Mouse (Mus musculus) heart, embryonic 11.5 days (tissue): Measurements from ENCODE around the gene Gp1ba. TPM values are rescaled to one million over a fixed set of nuclear protein-coding genes. Genes with fewer than 3 reads are reported as not detected.

Experiments
- ATAC-seq: fragments of 200-750 bp; cut with Nextera tagmentation; replicated peaks from 2 replicates; pipeline ENCODE4 v1.8.0; 2017; ENCODE audit warnings: moderate library complexity; ENCODE audit not compliant: insufficient number of reproducible peaks, low FRiP score, low TSS enrichment
- H3K27ac ChIP-seq: fragments of 300-500 bp; sonication (generic); 2 replicates; pipeline ENCODE4 v1.5.1; 2014; ENCODE audit warnings: mild to moderate bottlenecking, low read depth, low read length
- H3K27me3 ChIP-seq: fragments of 300-500 bp; sonication (generic); 2 replicates; pipeline ENCODE4 v1.6.1; 2014; ENCODE audit warnings: mild to moderate bottlenecking, low read length, mixed read lengths; ENCODE audit not compliant: control insufficient read depth, insufficient read depth
- H3K36me3 ChIP-seq: fragments of 300-500 bp; sonication (generic); 2 replicates; pipeline ENCODE4 v1.6.1; 2014; ENCODE audit warnings: mild to moderate bottlenecking, low read length, moderate library complexity, mixed read lengths; ENCODE audit not compliant: control insufficient read depth, insufficient read depth
- H3K4me1 ChIP-seq: fragments of 300-500 bp; sonication (generic); 2 replicates; pipeline ENCODE4 v1.6.1; 2014; ENCODE audit warnings: low read length; ENCODE audit not compliant: control insufficient read depth, insufficient read depth
- H3K4me2 ChIP-seq: fragments of 300-500 bp; sonication (generic); 2 replicates; pipeline ENCODE4 v1.6.1; 2014; ENCODE audit warnings: mild to moderate bottlenecking, moderate library complexity
- H3K4me3 ChIP-seq: fragments of 300-500 bp; sonication (generic); 2 replicates; pipeline ENCODE4 v1.5.1; 2014; ENCODE audit warnings: low read depth, low read length
- H3K9ac ChIP-seq: fragments of 300-500 bp; sonication (generic); 2 replicates; pipeline ENCODE4 v1.6.1; 2014; ENCODE audit warnings: mild to moderate bottlenecking, low read depth, low read length, moderate library complexity
- H3K9me3 ChIP-seq: fragments of 300-500 bp; sonication (generic); replicated peaks from 2 replicates; pipeline ENCODE4 v1.6.1; 2016; ENCODE audit warnings: low read length; ENCODE audit not compliant: control insufficient read depth
- WGBS: fragments of 180-500 bp; shearing (Covaris S2); extraction: QIAGEN DNeasy Blood & Tissue Kit; methylation state at CpG from one replicate; pipeline ENCODE4 v1.1.7; 2014; ENCODE audit not compliant: insufficient replicate concordance; 5-methylcytosine and 5-hydroxymethylcytosine counted together
- polyA plus RNA-seq: library from polyadenylated mRNA; unstranded; fragments of >200 nt; fragmentation: Nextera tagmentation; extraction: Ambion mirVana; gene quantifications from 2 replicates; pipeline ENCODE4 v1.2.1, GENCODE M21; 2014

The Gp1ba gene
- polyA plus RNA-seq, 1 experiment from 2014 or later: 2.6 TPM

DNA sequence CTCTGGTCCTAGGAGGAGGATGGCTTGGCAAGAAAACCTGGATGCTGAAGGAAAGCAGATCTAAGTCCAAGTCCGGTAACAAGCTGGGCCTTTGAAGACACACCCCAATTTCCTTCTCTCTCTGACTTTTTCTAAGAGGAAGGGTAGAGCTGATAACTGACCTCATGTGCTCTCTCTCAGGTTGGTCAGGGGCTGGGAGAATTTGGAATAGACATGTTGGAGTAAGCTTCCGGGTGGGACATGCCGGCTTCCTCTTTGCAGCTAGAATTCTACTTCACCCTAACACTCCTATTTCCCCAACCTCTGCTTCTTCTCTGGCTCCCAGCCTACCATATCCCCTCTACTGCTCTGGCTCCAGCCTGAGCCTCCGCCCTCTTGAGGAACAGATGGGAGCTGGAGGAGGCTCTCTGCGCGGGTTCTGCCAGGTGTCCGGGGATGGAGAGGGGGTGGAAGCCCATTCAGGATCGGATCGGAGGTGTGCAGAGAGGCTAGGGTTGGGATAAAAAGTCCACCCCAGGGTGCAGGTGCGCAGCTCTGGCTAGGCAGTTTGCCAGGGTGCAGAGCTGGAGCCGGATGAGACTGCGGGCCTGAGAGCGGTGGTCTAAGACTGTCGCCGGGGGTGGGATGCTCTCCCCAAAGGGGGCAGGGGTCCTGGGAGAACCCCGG lies 48.1 kb downstream of the Gp1ba start:
- Histone ChIP-seq H3K27me3 (no peaks in the 10 kb centered on the region), H3K4me3 (peak overlapping the region; percentile 80), H3K4me2 (peak overlapping the region; percentile 96), H3K9me3 (no peaks in the 10 kb centered on the region), H3K36me3 (0 out of 2 replicates have a peak, but pooled peaks cover 4% of the 10 kb centered on the region), H3K4me1 (peaks cover 23% of the 10 kb centered on the region), H3K9ac (peak overlapping the region; percentile 88), H3K27ac (peak overlapping the region; percentile 73)
- ATAC-seq: peak; percentile 45; the same call in 1 of the 2 replicates
- 3% methylated on average over 16 of the region's 16 CpGs for WGBS

- Histone ChIP-seq H3K9me3 (no peaks in the 10 kb centered on the region), H3K4me1 (peaks cover 19% of the 10 kb centered on the region), H3K27ac (peak within 1 kb of the TSS; percentile 73), H3K36me3 (0 out of 2 replicates have a peak, but pooled peaks cover 4% of the 10 kb centered on the region), H3K27me3 (no peaks in the 10 kb centered on the region), H3K9ac (peak within 1 kb of the TSS; percentile 88), H3K4me3 (peak within 1 kb of the TSS; percentile 80), H3K4me2 (peak within 1 kb of the TSS; percentile 96)
- WGBS: under 1% methylated on average over 37 of the region's 55 CpGs
- ATAC-seq: peak; percentile 71
Measured at GRCm38 (mm10) chr11:70687601-70688199, 48.8 kb downstream of the Gp1ba start, which contains the start of gene Camta2. Gene Camta2 (minus strand): TSS chr11:70688105.

DNA sequence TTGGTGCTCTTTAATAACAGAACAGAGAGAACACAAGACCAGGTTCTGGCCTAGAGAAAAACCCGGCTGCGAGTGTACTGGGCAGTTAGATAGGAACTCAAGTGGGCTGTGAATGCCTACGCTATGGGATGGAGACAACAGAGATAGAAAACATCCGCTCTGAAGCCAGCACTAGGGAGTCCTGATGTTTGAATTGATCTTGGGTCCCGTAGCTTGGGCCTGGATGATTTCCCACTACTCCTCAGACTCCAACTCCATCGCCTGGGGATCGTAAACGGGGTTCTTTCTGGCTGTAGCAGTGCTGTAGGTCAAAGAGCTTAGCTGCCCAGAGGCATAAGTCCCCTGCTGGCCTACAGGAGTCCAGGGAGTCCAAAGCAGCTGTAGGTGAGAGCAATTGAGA lies 49.5 kb downstream of the Gp1ba start:
- H3K4me1 ChIP-seq: peaks cover 19% of the 10 kb centered on the region
- peak overlapping the region; percentile 96 for H3K4me2 ChIP-seq
- 0 out of 2 replicates have a peak, but pooled peaks cover 4% of the 10 kb centered on the region for H3K36me3 ChIP-seq
- ATAC-seq: no peak
- 13% methylated on average over 8 of the region's 8 CpGs for WGBS
- peak overlapping the region; percentile 88 for H3K9ac ChIP-seq
- peak overlapping the region; percentile 80 for H3K4me3 ChIP-seq
- no peaks in the 10 kb centered on the region for H3K27me3 ChIP-seq
- H3K27ac ChIP-seq: peak overlapping the region; percentile 73
- no peaks in the 10 kb centered on the region for H3K9me3 ChIP-seq

- Histone ChIP-seq H3K4me3 (no peak overlapping the region), H3K9ac (no peak overlapping the region), H3K36me3 (no peaks in the 10 kb centered on the region), H3K9me3 (no peaks in the 10 kb centered on the region), H3K4me2 (no peak overlapping the region), H3K4me1 (peaks cover 19% of the 10 kb centered on the region), H3K27me3 (no peaks in the 10 kb centered on the region), H3K27ac (no peak overlapping the region)
- WGBS: 36% methylated on average over 4 of the region's 4 CpGs
- ATAC-seq: no peak
Measured at GRCm38 (mm10) chr11:70689578-70689977, 50.7 kb downstream of the Gp1ba start.

Other genes starting within 250 kb of the Gp1ba start
- gene Pelp1, start 229.1 kb upstream of the Gp1ba start, polyA plus RNA-seq: 22.1 and 27.5 TPM in 2 replicates
- 11.6 and 12.9 TPM in 2 replicates for gene Arrb2, start 206.5 kb upstream of the Gp1ba start, polyA plus RNA-seq
- gene Med11, start 187.2 kb upstream of the Gp1ba start, polyA plus RNA-seq: 28.6 and 31.2 TPM in 2 replicates
- gene Zmynd15, start 179.7 kb upstream of the Gp1ba start, polyA plus RNA-seq: 1.1 and 1.9 TPM in 2 replicates
- gene Cxcl16, start 179.1 kb upstream of the Gp1ba start, polyA plus RNA-seq: 6.2 and 7.3 TPM in 2 replicates
- gene Tm4sf5, start 133.9 kb upstream of the Gp1ba start, polyA plus RNA-seq: 8.2 and 10.3 TPM in 2 replicates
- gene Vmo1, start 124.5 kb upstream of the Gp1ba start, polyA plus RNA-seq: 0.35 TPM in 1 of 2 replicates, not detected in the other
- 0.84 TPM in 1 of 2 replicates, not detected in the other for gene Gltpd2, start 119.9 kb upstream of the Gp1ba start, polyA plus RNA-seq
- 684 and 701 TPM in 2 replicates for gene Psmb6, start 113.8 kb upstream of the Gp1ba start, polyA plus RNA-seq
- not detected in 2 replicates for gene Gm40193, start 106.2 kb upstream of the Gp1ba start, polyA plus RNA-seq
- 7.4 and 8.6 TPM in 2 replicates for gene Pld2, start 99.1 kb upstream of the Gp1ba start, polyA plus RNA-seq
- 15.1 and 16.1 TPM in 2 replicates for gene Mink1, start 76.2 kb upstream of the Gp1ba start, polyA plus RNA-seq
- gene 4930544D05Rik, start 23.3 kb upstream of the Gp1ba start, polyA plus RNA-seq: not detected in 2 replicates
- gene Chrne, start 19.9 kb upstream of the Gp1ba start, polyA plus RNA-seq: not detected in 2 replicates
- gene Rnf167, start 8.1 kb downstream of the Gp1ba start, polyA plus RNA-seq: 66.8 and 76.9 TPM in 2 replicates
- 221 and 245 TPM in 2 replicates for gene Slc25a11, start 8.4 kb downstream of the Gp1ba start, polyA plus RNA-seq
- 1,771 and 1,932 TPM in 2 replicates for gene Pfn1, start 15.5 kb downstream of the Gp1ba start, polyA plus RNA-seq
- gene Eno3, start 18.1 kb downstream of the Gp1ba start, polyA plus RNA-seq: 272 and 313 TPM in 2 replicates
- gene Spag7, start 30.3 kb downstream of the Gp1ba start, polyA plus RNA-seq: 187 and 201 TPM in 2 replicates
- 10.6 and 14.4 TPM in 2 replicates for gene Camta2, start 49.0 kb downstream of the Gp1ba start, polyA plus RNA-seq
- 0.89 and 2.2 TPM in 2 replicates for gene Inca1, start 61.0 kb downstream of the Gp1ba start, polyA plus RNA-seq
- 9.8 and 11.4 TPM in 2 replicates for gene Kif1c, start 61.4 kb downstream of the Gp1ba start, polyA plus RNA-seq
- gene Zfp3, start 125.1 kb downstream of the Gp1ba start, polyA plus RNA-seq: 7.1 and 9.3 TPM in 2 replicates
- gene Scimp, start 173.5 kb downstream of the Gp1ba start, polyA plus RNA-seq: 0.27 TPM in 1 of 2 replicates, not detected in the other
- 25.9 and 27.8 TPM in 2 replicates for gene Rabep1, start 205.7 kb downstream of the Gp1ba start, polyA plus RNA-seq